Mouse (Mus musculus) adrenal gland, postnatal 4 days (tissue): Measurements from ENCODE around the gene Mef2b. TPM values are rescaled to one million over a fixed set of nuclear protein-coding genes. Genes with fewer than 3 reads are reported as not detected.
A peak's percentile ranks its signal among the peaks of the same experiment; 100 is the strongest.

Experiments used
- DNase-seq, 2 experiments: peaks; one replicate each; pipeline ENCODE4 v3.0.0; 2021 to 2022; ENCODE audit warnings: low spot score in 2 of 2, mixed read lengths in 2 of 2
- long read RNA-seq, 2 experiments: library from polyadenylated mRNA; stranded (forward); transcript quantifications; one replicate each; pipeline ENCODE4 v2.0.0; 2021
- total RNA-seq, 2 experiments: library from RNA; stranded (reverse); gene quantifications; 2 replicates each; pipeline ENCODE4 v1.2.3; 2021

Gene Mef2b
- total RNA-seq = 1 to 10 TPM; 1.5 to 1.6 TPM
- long read RNA-seq, experiment 1, partial matches to known transcripts = 1 of 6 reads
- long read RNA-seq, experiment 1, other reads (novel, unspliced or antisense) = 5 of 6 reads
- long read RNA-seq, experiment 2, partial matches to known transcripts = 0 of 2 reads
- long read RNA-seq, experiment 2, other reads (novel, unspliced or antisense) = 2 of 2 reads

DNA sequence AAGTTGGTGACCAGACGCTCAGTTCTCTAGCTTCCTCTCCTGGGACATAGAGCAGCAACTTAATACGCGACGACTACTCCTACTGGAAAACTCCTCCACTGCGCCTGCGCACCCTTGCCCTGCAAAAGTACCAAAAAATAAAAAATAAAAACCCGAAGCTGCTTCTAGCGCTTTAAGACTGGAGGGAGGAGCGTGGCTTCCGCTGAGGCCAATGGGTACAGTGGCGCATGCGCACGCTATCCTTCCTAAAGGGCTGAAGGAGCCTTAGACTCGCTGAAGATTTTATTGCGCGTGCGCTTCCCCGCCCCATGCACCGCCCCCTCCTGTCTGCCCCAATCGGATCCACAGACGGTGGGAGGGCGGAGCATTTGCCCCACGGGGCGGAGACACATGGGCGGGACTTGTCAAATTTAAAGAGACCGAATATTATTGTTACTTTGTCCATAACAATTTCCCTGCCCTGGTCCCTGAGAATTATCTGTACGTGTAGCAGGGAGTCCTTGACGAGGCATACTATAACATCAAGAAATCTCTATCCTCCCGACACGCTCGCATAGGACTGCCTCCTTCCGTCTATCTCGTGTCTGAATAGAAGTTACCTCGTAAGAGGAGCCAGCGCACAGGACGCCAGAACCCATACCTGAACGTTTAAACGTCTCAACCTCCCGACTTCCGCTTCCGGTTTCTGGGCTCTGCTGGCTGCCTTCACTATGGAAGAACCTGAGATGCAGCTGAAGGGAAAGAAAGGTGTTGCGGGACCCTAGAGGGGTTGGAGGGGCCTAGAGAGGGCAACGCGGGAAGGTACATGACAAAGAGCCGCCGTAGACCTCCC, at the start of gene Mef2b, which contains the start of the genes Rfxank and Borcs8:
Gene Mef2b, plus strand, starts transcription at position 686 of the 832 bp plus-strand sequence.
Gene Rfxank, minus strand, starts transcription at position 129 of the 832 bp plus-strand sequence.
Gene Borcs8, plus strand, starts transcription at position 474 of the 832 bp plus-strand sequence.
- DNase-seq = peak; percentile 94 to 98

DNA sequence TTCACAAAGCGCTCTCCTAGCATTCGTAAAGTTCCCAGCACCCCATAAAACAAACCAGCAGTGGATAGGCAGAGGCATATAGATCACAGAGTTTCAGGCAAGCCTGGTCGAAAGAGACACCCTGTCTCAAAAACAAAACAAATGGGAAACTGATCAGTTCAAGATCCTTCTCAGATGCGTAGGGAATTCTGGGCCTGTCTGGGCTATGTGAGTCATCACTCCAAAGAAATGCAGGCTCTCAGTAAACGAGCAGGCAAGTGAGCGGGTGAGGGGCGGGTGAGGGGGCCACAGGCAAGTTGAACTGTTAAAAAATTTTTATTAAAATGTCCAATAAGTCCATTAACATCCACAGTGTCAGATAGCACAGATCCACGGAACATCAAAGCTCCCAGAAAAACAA, 46.7 kb upstream of the Mef2b start:
- no peak for DNase-seq

- DNase-seq = no peak
Observed at GRCm38 (mm10) chr8:70099276-70099675, 40.2 kb upstream of the Mef2b start.

DNA sequence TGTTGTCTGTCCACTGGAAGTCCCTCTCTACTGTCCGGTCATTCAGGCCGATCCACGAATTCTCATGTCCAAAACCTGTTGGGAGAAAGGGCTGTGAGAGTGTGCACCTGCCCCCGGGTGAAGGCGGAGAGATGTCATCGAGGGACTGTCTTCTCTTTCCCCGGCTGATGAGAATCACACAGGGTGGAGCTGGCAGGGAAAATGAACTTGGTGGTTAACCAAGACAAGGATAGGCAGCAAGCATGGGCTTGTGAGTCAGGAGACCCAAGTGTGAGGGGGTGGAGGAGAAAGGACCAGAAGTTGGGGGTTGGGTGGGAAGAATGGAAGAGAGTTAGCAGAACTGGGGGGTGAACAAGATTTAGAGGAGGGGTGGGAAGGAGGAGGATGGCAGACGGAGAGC, 39.3 kb upstream of the Mef2b start:
- DNase-seq = no peak

DNA sequence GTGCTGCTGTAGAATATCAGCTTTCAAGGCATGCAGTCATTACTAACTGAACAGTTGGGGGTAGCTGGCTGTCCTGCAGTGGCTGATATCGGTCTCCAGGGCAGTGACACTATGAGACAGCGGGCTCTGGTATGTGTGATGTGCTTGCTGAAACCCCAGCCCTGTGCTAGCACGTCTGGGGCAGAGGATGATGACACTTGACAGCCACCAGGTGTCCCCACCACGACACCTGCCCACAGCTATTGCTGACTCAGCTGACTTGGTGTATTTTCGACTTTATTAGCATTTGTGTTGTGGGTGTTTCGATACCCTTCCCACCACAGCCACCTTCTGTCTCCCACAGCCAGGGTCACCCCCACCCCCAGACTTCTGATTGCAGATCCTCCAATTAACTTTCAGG, 35.0 kb upstream of the Mef2b start:
- no peak for DNase-seq

DNA sequence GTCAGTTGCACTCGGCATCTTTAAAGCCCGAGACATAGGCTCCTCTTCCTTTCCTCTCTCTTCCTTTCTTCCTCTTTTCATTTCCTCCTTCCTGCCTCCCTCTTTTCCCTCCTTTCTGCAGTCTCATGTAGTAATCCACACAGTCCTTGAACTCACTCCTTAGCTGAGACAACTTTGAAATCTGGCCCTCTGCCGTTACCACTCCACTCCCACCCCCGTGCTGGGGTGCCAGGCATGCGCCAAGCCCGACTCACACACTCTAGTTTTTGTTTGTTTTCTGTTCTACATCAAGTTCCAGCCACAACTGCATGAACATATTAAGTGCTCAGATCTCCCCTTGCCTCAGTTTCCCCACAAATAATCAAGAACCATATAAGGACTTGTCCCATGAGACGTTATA, 34.6 kb upstream of the Mef2b start:
- DNase-seq = no peak

GRCm38 (mm10) chr8:70110451-70110850, 29.1 kb upstream of the Mef2b start:
- no peak for DNase-seq

- DNase-seq = no peak
Observed at GRCm38 (mm10) chr8:70111192-70111795, 28.2 kb upstream of the Mef2b start.

GRCm38 (mm10) chr8:70112401-70113016, 27.0 kb upstream of the Mef2b start:
- no peak for DNase-seq

DNA sequence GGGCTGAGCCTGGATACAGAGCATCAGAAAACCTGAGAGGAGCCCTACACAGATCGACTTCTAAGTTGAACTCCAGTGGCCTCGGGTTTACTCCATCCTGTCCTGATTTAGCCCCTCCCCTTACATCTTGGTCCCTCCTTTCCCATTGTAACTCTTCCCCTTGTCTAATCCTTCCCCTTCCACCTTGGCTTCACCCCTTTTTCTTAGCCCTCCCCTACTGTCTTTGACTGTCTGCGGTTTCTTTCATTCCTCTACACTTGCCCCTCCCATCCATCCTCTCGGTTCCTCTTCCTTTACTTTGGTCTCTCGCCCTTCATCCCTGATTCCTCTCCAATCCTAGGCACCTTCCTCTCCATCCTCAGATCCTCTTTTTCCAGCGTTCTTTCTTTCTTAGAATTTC, 25.0 kb upstream of the Mef2b start:
- no peak for DNase-seq

GRCm38 (mm10) chr8:70114892-70115291, 24.6 kb upstream of the Mef2b start:
- DNase-seq = no peak

GRCm38 (mm10) chr8:70117611-70118010, 21.9 kb upstream of the Mef2b start:
- DNase-seq = no peak

DNA sequence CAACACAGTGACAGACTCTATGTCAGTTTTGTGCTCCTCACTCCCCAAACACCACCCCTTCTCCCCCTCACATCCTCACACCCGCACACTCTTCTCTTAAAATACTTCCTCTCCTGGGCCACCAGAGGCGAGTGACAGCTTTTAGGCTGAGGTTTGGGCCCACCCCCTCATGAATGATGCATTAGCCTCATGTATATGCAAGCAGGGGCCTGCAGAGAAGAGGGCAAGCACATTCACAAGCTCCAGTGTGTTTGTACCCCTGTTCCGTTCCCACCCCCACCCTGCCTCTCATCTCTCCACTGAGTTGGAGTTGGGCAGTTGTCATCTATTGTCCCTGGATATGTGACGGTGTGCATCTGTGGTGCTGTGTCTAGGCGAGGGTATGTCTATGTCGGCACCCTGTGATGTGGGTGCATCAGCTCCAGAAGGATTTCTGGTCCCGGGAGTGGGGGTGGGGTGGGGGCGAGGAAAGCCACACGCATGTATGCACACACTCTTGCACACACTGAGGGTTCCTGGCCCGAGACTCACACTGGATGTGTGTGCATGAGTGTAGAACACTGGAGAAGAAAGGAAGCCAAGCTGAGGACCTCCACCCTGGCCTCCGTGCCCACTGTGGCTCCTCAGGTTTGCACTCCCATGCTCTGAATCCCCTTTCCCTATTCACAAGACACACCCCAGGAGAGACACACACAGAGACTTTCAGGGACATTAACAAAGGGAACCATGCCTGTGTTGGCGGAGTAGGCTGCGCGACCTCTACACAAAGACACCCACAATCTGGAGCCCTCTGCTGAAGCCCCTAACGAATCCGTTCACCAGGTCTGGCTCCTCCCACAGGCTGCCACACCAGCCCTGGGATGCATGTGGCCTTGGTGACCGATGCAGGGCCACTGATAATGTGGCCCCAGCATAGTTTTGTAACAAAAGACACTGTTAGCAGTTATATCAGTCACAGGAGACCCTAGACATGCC, 20.5 kb upstream of the Mef2b start:
- DNase-seq = no peak

DNA sequence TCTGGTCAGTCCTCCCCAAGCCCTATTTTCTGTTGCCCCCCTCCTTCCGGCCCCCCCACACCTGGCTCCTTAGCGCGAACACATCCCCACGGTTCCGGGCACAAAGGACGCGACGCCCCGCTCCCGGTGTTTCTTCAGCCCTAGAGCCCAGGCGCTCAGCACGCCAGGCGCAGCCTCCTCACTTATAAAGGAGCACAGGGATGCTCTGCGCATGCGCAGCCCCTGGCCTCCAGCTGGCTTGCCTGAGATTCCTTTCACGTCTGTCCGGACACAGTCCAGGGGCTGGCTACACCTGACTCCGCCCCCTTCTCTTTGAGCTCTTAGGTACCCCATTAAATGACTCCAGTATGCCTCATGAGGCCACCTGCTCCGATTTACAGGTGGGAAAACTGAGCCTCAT, 18.8 kb upstream of the Mef2b start, which contains the start of gene Ncan:
Gene Ncan, minus strand, starts transcription at position 207 of the 400 bp plus-strand sequence.
- DNase-seq = peak in 1 of 2 experiments; percentile 31

DNA sequence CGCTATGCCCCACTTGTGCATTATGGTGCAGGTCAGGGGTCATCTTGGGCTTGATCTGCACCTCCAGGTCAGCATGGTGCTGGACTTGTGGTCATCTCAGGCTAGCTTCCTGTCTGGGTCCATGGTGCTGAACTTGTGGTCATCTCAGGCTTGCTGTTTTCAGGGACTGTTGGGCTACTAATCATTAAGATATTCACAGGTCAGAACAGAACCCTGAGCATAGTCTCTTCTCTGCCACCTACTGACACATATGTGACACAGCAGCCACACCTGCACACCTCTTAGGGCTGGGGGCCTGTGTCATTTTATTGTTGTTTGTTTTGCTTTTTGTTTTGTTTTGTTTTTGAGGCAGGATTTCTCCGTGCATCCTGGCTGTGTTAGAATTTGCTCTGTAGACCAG, 16.6 kb upstream of the Mef2b start:
- DNase-seq = no peak

GRCm38 (mm10) chr8:70124992-70125391, 14.5 kb upstream of the Mef2b start:
- DNase-seq = no peak

DNA sequence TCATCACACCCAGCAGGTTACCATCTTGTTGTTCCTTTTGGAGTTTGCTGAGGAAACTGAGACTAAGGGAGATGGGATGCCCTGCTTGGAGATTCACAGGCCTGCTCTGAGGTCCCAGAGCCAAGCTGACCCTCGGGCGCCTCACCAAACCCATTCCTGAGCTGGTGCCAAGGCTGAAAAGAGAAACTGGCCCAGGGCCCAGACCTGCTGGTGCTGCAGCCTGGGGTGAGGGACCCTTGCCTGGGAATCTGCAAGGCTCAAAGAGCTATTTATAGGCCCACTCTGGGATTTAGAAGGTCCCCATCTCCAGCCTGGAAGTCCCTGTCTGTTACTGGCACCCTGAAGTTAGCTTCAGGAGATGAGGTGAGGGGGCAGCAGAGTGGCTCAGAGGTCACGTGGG, 11.1 kb upstream of the Mef2b start:
- DNase-seq = peak in 1 of 2 experiments; percentile 45

DNA sequence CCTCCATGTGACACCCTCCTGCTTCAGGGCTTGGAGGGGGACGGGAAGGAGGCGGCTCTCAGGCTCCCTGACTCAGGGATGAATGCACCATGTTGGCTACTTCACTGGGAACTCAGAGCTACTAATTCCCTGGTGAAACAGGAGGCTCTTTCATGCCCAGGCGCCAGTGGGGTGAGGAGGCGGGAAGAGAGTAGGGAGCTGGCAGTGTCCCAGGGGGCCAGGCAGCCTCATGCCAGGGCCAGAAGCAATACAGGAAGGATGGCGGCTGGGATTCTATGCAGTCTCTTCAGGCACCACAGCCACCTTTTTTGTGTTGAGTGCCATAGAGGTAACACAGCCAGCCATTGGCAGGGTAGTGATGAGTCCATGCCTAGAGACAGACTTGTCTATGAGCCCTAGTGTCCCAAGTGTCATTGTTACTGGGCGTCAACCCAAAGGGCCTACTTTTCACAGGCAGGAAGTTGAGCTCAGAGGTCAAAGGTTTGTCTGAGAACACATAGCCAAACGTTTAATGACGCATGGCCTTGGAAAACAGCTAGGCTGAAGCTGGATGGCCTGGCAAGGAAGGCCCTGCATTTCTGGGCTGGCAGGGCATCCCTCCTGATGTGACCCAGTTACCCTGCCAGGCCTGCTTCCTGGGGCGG, 10.1 kb upstream of the Mef2b start:
- no peak for DNase-seq

DNA sequence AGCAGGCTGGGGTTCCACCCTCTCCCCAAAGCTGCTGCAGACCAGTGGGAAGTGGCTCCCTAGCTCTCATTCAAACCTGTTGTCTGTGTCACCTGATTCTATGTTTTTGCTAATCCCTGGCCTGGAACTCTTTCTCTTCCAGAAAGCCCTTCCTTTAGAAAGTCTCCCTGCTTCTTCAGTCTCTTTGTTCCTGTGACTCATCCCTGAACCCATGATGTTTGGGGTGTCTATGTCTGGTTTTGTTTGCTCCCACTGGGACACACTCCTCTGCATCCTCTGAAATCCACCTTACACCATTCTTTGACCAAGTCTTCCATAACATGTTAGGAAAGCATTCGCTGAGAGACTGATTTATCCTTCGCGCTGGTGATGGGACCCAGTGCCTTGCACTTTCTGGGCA, 9.4 kb upstream of the Mef2b start:
- DNase-seq = no peak
